Mouse (Mus musculus) bone marrow macrophage, adult 2 months (primary cell): ENCODE results near the gene Slc1a6.

Experiments used
- CTCF ChIP-seq: IDR thresholded peaks from 2 replicates; pipeline ENCODE4 v1.5.1; 2012; ENCODE audit warnings: low read depth, mild to moderate bottlenecking, low read length, moderate library complexity
- POLR2A ChIP-seq: IDR thresholded peaks from 2 replicates; pipeline ENCODE4 v1.6.1; 2012; ENCODE audit warnings: mild to moderate bottlenecking, low read depth, low read length, borderline replicate concordance

DNA sequence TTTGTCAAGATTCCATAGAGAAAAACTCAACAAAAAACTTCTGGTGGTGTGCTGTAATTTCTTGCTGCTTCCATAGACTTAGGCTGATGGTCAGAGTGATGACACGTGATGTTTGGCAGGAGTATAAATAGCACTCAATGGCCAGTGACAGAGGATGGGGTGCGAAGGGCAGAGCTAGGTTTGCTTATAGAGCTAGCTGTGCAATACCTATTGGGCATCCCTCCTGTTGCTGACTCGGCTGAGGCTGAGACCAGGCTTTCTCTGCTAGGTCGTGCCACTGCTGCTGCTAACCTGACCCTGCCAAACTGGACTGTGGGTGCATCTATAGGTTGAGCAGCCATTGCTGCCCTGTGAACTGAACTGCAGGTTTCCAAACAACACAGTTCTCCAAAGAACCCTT lies 40.5 kb upstream of the Slc1a6 start:
- TF ChIP-seq CTCF (no peak), POLR2A (no peak)
